Mouse (Mus musculus) cerebellum, adult 11 months (tissue): ENCODE measurements around the gene Stk33.

Experiments used
- DNase-seq: peaks from one replicate; pipeline ENCODE4 v3.0.0; 2022

Stk33 gene

GRCm38 (mm10) chr7:109347241-109347640 lies 91.6 kb downstream of the Stk33 start:
- DNase-seq, result no peak

- DNase-seq, result no peak
Observed at GRCm38 (mm10) chr7:109331722-109332121, 107.2 kb downstream of the Stk33 start.

GRCm38 (mm10) chr7:109328772-109329171 lies 110.1 kb downstream of the Stk33 start:
- no peak for DNase-seq

GRCm38 (mm10) chr7:109326813-109327212 lies 112.1 kb downstream of the Stk33 start:
- peak; percentile 56 for DNase-seq

- no peak for DNase-seq
Observed at GRCm38 (mm10) chr7:109325731-109326130, 113.2 kb downstream of the Stk33 start.

GRCm38 (mm10) chr7:109325169-109325568 lies 113.7 kb downstream of the Stk33 start:
- DNase-seq, result peak; percentile 20

- no peak for DNase-seq
Observed at GRCm38 (mm10) chr7:109309506-109309905, 129.4 kb downstream of the Stk33 start.

- no peak for DNase-seq
Observed at GRCm38 (mm10) chr7:109295807-109296206, 143.1 kb downstream of the Stk33 start.

- DNase-seq, result no peak
Observed at GRCm38 (mm10) chr7:109295351-109295750, 143.5 kb downstream of the Stk33 start.

- no peak for DNase-seq
Observed at GRCm38 (mm10) chr7:109290501-109290900, 148.4 kb downstream of the Stk33 start.

GRCm38 (mm10) chr7:109289106-109289505 lies 149.8 kb downstream of the Stk33 start:
- DNase-seq, result no peak

- DNase-seq, result no peak
Observed at GRCm38 (mm10) chr7:109282106-109282505, 156.8 kb downstream of the Stk33 start.

- no peak for DNase-seq
Observed at GRCm38 (mm10) chr7:109276622-109277021, 162.3 kb downstream of the Stk33 start.

GRCm38 (mm10) chr7:109275901-109276300 lies 163.0 kb downstream of the Stk33 start:
- DNase-seq, result no peak

GRCm38 (mm10) chr7:109275151-109275550 lies 163.7 kb downstream of the Stk33 start:
- DNase-seq, result no peak

- DNase-seq, result no peak
Observed at GRCm38 (mm10) chr7:109274289-109274688, 164.6 kb downstream of the Stk33 start.

GRCm38 (mm10) chr7:109269046-109269445 lies 169.8 kb downstream of the Stk33 start:
- peak; percentile 4 for DNase-seq

- DNase-seq, result no peak
Observed at GRCm38 (mm10) chr7:109267370-109267769, 171.5 kb downstream of the Stk33 start.

GRCm38 (mm10) chr7:109266181-109266580 lies 172.7 kb downstream of the Stk33 start:
- DNase-seq, result no peak

GRCm38 (mm10) chr7:109265606-109266005 lies 173.3 kb downstream of the Stk33 start:
- no peak for DNase-seq

GRCm38 (mm10) chr7:109255506-109256352 lies 183.2 kb downstream of the Stk33 start:
- DNase-seq, result peak; percentile 36

GRCm38 (mm10) chr7:109251418-109251817 lies 187.5 kb downstream of the Stk33 start:
- no peak for DNase-seq

GRCm38 (mm10) chr7:109244776-109245175 lies 194.1 kb downstream of the Stk33 start:
- DNase-seq, result no peak

GRCm38 (mm10) chr7:109241313-109241712 lies 197.6 kb downstream of the Stk33 start:
- DNase-seq, result no peak

GRCm38 (mm10) chr7:109239346-109239745 lies 199.5 kb downstream of the Stk33 start:
- no peak for DNase-seq
